In genomic region chr11:97744718-97745330, GRCm38 (mm10) we compare ENCODE assay signal across 7 mouse cellular contexts. TPM values are rescaled to one million over a fixed set of nuclear protein-coding genes. Genes with fewer than 3 reads are reported as not detected.
DNase-seq lines count a peak whose midpoint lies in the region; ATAC-seq lines count a peak whose summit lies in the region.

No protein-coding gene starts in this region.

- no peaks in the 10 kb centered on the region for H3K9me3 ChIP-seq in embryonic facial prominence, embryonic 12.5 days
- H3K9me3 ChIP-seq in limb, embryonic 11.5 days (ENCODE audit: control insufficient read depth, low read length), result no peaks in the 10 kb centered on the region
- no peaks in the 10 kb centered on the region for H3K9me3 ChIP-seq in midbrain, embryonic 14.5 days (ENCODE audit: control insufficient read depth, low read length)

- no peaks in the 10 kb centered on the region for H3K27me3 ChIP-seq in embryonic facial prominence, embryonic 12.5 days
- H3K27me3 ChIP-seq in limb, embryonic 11.5 days (ENCODE audit: control insufficient read depth, insufficient read depth, low read length), result no peaks in the 10 kb centered on the region
- H3K27me3 ChIP-seq in midbrain, embryonic 14.5 days (ENCODE audit: control insufficient read depth, insufficient read depth, low read length), result no peaks in the 10 kb centered on the region

- H3K4me3 ChIP-seq in embryonic facial prominence, embryonic 12.5 days, result peak overlapping the region; percentile 66
- peak overlapping the region; percentile 91 for H3K4me3 ChIP-seq in limb, embryonic 11.5 days (ENCODE audit: low read depth, low read length)
- H3K4me3 ChIP-seq in midbrain, embryonic 14.5 days (replicated peaks; ENCODE audit: low read depth, low read length), result peak overlapping the region; percentile 76

- H3K36me3 ChIP-seq in embryonic facial prominence, embryonic 12.5 days, result peaks cover 32% of the 10 kb centered on the region
- H3K36me3 ChIP-seq in limb, embryonic 11.5 days (ENCODE audit: control insufficient read depth, insufficient read depth, low read length), result peaks cover 7% of the 10 kb centered on the region
- peaks cover 39% of the 10 kb centered on the region for H3K36me3 ChIP-seq in midbrain, embryonic 14.5 days (ENCODE audit: control insufficient read depth, insufficient read depth, low read length)

- peak; percentile 92 for ATAC-seq in embryonic facial prominence, embryonic 12.5 days (ENCODE audit: insufficient number of reproducible peaks, insufficient read depth, low FRiP score, low TSS enrichment)
- peak; percentile 93 for ATAC-seq in limb, embryonic 11.5 days (ENCODE audit: insufficient number of reproducible peaks, low FRiP score, low TSS enrichment, low read depth)
- peak; percentile 96 for ATAC-seq in midbrain, embryonic 14.5 days (ENCODE audit: low FRiP score, low TSS enrichment)

- peak overlapping the region; percentile 81 for H3K9ac ChIP-seq in embryonic facial prominence, embryonic 12.5 days
- H3K9ac ChIP-seq in limb, embryonic 11.5 days (ENCODE audit: low read length), result peak overlapping the region; percentile 74
- H3K9ac ChIP-seq in midbrain, embryonic 14.5 days (replicated peaks; ENCODE audit: low read length), result peak overlapping the region; percentile 83

- peaks cover 16% of the 10 kb centered on the region; the same call in 1 of the 2 replicates for H3K4me1 ChIP-seq in embryonic facial prominence, embryonic 12.5 days
- peaks cover 7% of the 10 kb centered on the region for H3K4me1 ChIP-seq in limb, embryonic 11.5 days (ENCODE audit: control insufficient read depth, insufficient read depth, low read length)
- peaks cover 18% of the 10 kb centered on the region for H3K4me1 ChIP-seq in midbrain, embryonic 14.5 days (ENCODE audit: control insufficient read depth, insufficient read depth, low read length)

- WGBS in embryonic facial prominence, embryonic 12.5 days, result 1% methylated on average over 29 of the region's 57 CpGs
- under 1% methylated on average over 41 of the region's 57 CpGs for whole genome bisulfite sequencing in limb, embryonic 11.5 days
- 2% methylated on average over 55 of the region's 57 CpGs for WGBS in midbrain, embryonic 14.5 days

- H3K27ac ChIP-seq in embryonic facial prominence, embryonic 12.5 days, result peak overlapping the region; percentile 87
- peak overlapping the region; percentile 49 for H3K27ac ChIP-seq in limb, embryonic 11.5 days (replicated peaks; ENCODE audit: low read depth, low read length)
- H3K27ac ChIP-seq in midbrain, embryonic 14.5 days (replicated peaks; ENCODE audit: low read depth, low read length), result peak overlapping the region; percentile 98

- DNase-seq in adrenal gland, postnatal 25 days, result peak; percentile 98
- peak; percentile 100 for DNase-seq in heart, adult 11 months
- peak; percentile 100 for DNase-seq in kidney, adult 18-20 months
- DNase-seq in limb, embryonic 11.5 days (ENCODE audit: low spot score), result peak; percentile 99
- DNase-seq in midbrain, embryonic 14.5 days, result peak; percentile 99
- DNase-seq in spleen, adult 18-20 months, result peak; percentile 97 to 99

- peak overlapping the region; percentile 81 for H3K4me2 ChIP-seq in embryonic facial prominence, embryonic 12.5 days (replicated peaks)
- peak overlapping the region; percentile 86; the same call in 1 of the 2 replicates for H3K4me2 ChIP-seq in limb, embryonic 11.5 days (ENCODE audit: low read depth, severe bottlenecking)
- H3K4me2 ChIP-seq in midbrain, embryonic 14.5 days (ENCODE audit: low read length), result peak overlapping the region; percentile 63

RNA-seq across cellular contexts. Expression of gene Pip4k2b, which starts 0.3 kb away (rescaled TPM):
- total RNA-seq in adrenal gland, postnatal 25 days (2021), result 28.7 and 30.7 TPM in 2 replicates
- polyA plus RNA-seq in embryonic facial prominence, embryonic 12.5 days (2016; fragmentation: Nextera tagmentation; extraction: Ambion mirVana), result 2.6 and 3.0 TPM in 2 replicates
- 1.9 and 2.1 TPM in 2 replicates for polyA plus RNA-seq in limb, embryonic 11.5 days (2014; fragmentation: Nextera tagmentation; extraction: Ambion mirVana)
- polyA plus RNA-seq in midbrain, embryonic 14.5 days (2014; fragmentation: Nextera tagmentation; extraction: Ambion mirVana), result 4.8 and 7.7 TPM in 2 replicates

RNA-seq across cellular contexts. Expression of gene Cwc25, which starts 21.5 kb away (rescaled TPM):
- total RNA-seq in adrenal gland, postnatal 25 days (2021), result 19.5 and 22.6 TPM in 2 replicates
- polyA plus RNA-seq in embryonic facial prominence, embryonic 12.5 days (2016; fragmentation: Nextera tagmentation; extraction: Ambion mirVana), result 23.1 and 24.8 TPM in 2 replicates
- polyA plus RNA-seq in limb, embryonic 11.5 days (2014; fragmentation: Nextera tagmentation; extraction: Ambion mirVana), result 15.4 and 18.3 TPM in 2 replicates
- 10.9 and 13.2 TPM in 2 replicates for polyA plus RNA-seq in midbrain, embryonic 14.5 days (2014; fragmentation: Nextera tagmentation; extraction: Ambion mirVana)

RNA-seq across cellular contexts. Expression of gene 1700001P01Rik, which starts 30.9 kb away (rescaled TPM):
- total RNA-seq in adrenal gland, postnatal 25 days (2021), result not detected in 2 replicates
- 0.39 TPM in 1 of 2 replicates, not detected in the other for polyA plus RNA-seq in embryonic facial prominence, embryonic 12.5 days (2016; fragmentation: Nextera tagmentation; extraction: Ambion mirVana)
- not detected in 2 replicates for polyA plus RNA-seq in limb, embryonic 11.5 days (2014; fragmentation: Nextera tagmentation; extraction: Ambion mirVana)
- polyA plus RNA-seq in midbrain, embryonic 14.5 days (2014; fragmentation: Nextera tagmentation; extraction: Ambion mirVana), result not detected in 2 replicates

RNA-seq across cellular contexts. Expression of gene Rpl23, which starts 37.4 kb away (rescaled TPM):
- total RNA-seq in adrenal gland, postnatal 25 days (2021), result 741 and 851 TPM in 2 replicates
- 474 and 481 TPM in 2 replicates for polyA plus RNA-seq in embryonic facial prominence, embryonic 12.5 days (2016; fragmentation: Nextera tagmentation; extraction: Ambion mirVana)
- 576 and 600 TPM in 2 replicates for polyA plus RNA-seq in limb, embryonic 11.5 days (2014; fragmentation: Nextera tagmentation; extraction: Ambion mirVana)
- 363 and 413 TPM in 2 replicates for polyA plus RNA-seq in midbrain, embryonic 14.5 days (2014; fragmentation: Nextera tagmentation; extraction: Ambion mirVana)

RNA-seq across cellular contexts. Expression of gene Psmb3, which starts 41.6 kb away (rescaled TPM):
- 216 and 226 TPM in 2 replicates for total RNA-seq in adrenal gland, postnatal 25 days (2021)
- 447 and 479 TPM in 2 replicates for polyA plus RNA-seq in embryonic facial prominence, embryonic 12.5 days (2016; fragmentation: Nextera tagmentation; extraction: Ambion mirVana)
- polyA plus RNA-seq in limb, embryonic 11.5 days (2014; fragmentation: Nextera tagmentation; extraction: Ambion mirVana), result 546 and 550 TPM in 2 replicates
- polyA plus RNA-seq in midbrain, embryonic 14.5 days (2014; fragmentation: Nextera tagmentation; extraction: Ambion mirVana), result 456 and 503 TPM in 2 replicates

Comparison
In these comparisons a context has a peak if more than half of its experiments do, and no peak if none do; other contexts are left out.
1. Peak in every context shown above with its lines: DNase-seq, ATAC-seq, H3K4me3 ChIP-seq and H3K27ac ChIP-seq.